Mouse (Mus musculus) lung, adult 2 months (tissue): ENCODE data around the gene Sptlc3.

ENCODE experiments used
- CTCF ChIP-seq: fragments of 200-500 bp; IDR thresholded peaks from 2 replicates; pipeline ENCODE4 v1.5.1; 2011; ENCODE audit warnings: mild to moderate bottlenecking, low read length, control low read depth; ENCODE audit not compliant: insufficient read depth
- POLR2A ChIP-seq: fragments of 200-500 bp; IDR thresholded peaks from 2 replicates; pipeline ENCODE4 v1.6.1; 2011; ENCODE audit warnings: low read depth, mild to moderate bottlenecking, control low read depth, low read length, borderline replicate concordance; ENCODE audit errors: extremely low read depth

- no peak for TF ChIP-seq CTCF
- TF ChIP-seq POLR2A, result no peak
Measured at GRCm38 (mm10) chr2:139494629-139495028, 916 bp downstream of the Sptlc3 start.
